Mouse (Mus musculus) embryonic fibroblast, embryonic 13.5 days (primary cell): ENCODE data around the gene Ercc6l2.

Experiments
- CTCF ChIP-seq: IDR thresholded peaks from 2 replicates; pipeline ENCODE4 v1.5.1; 2011; ENCODE audit warnings: mild to moderate bottlenecking, control low read depth, low read length, moderate library complexity, borderline replicate concordance; ENCODE audit not compliant: insufficient read depth
- POLR2A ChIP-seq: IDR thresholded peaks from 2 replicates; pipeline ENCODE4 v1.6.1; 2011; ENCODE audit warnings: low read depth, mild to moderate bottlenecking, control low read depth, low read length, moderate library complexity

DNA sequence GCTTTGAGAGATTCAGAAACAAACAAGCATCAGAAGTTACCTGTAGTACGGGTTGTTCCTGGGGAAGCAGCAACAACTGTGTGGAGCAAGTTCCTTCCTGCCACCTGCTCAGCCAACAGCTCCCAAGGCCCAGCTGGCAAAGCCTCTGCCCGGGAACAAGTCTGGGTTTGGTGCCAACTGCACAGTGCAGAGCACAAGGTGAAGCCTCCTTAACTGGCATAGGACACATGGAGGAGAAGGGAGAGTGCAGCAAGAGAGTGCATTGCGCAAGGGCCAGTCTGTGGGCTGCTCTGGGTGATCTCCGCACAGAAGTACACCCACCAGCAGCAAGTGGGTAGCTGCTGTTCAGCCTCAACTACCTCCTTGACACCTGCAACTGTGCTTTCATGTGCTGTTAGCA, 91.5 kb downstream of the Ercc6l2 start:
- TF ChIP-seq CTCF (no peak), POLR2A (no peak)
